Mouse (Mus musculus) C2C12 (cell line): ENCODE measurements around the gene Soat2. TPM values are rescaled to one million over a fixed set of nuclear protein-coding genes. Genes with fewer than 3 reads are reported as not detected.

Experiments used
- H3K27me3 ChIP-seq: one replicate; pipeline ENCODE4 v1.6.1; 2011; ENCODE audit not compliant: control insufficient read depth, insufficient read depth, insufficient read length
- H3K36me3 ChIP-seq: one replicate; pipeline ENCODE4 v1.6.1; 2011; ENCODE audit not compliant: control insufficient read depth, insufficient read depth
- H3K4me3 ChIP-seq: one replicate; pipeline ENCODE4 v1.5.1; 2011; ENCODE audit warnings: mild to moderate bottlenecking, control low read depth; ENCODE audit not compliant: poor library complexity, insufficient read depth, severe bottlenecking
- H3K79me2 ChIP-seq: one replicate; pipeline ENCODE4 v1.6.1; 2011; ENCODE audit not compliant: control insufficient read depth, insufficient read depth
- H3K79me3 ChIP-seq: one replicate; pipeline ENCODE4 v1.6.1; 2011; ENCODE audit warnings: low read depth, control low read depth
- H3ac ChIP-seq: one replicate; pipeline ENCODE3; 2011; ENCODE audit warnings: low read depth; ENCODE audit not compliant: control insufficient read depth, insufficient read length
- CEBPB ChIP-seq: IDR thresholded peaks from one replicate; pipeline ENCODE4 v1.6.1; 2011; ENCODE audit warnings: low read depth, mild to moderate bottlenecking, control low read depth, moderate library complexity
- CTCF ChIP-seq: IDR thresholded peaks from one replicate; pipeline ENCODE4 v1.5.1; 2011; ENCODE audit not compliant: control insufficient read depth, insufficient read depth, insufficient read length
- FOSL1 ChIP-seq: IDR thresholded peaks from one replicate; pipeline ENCODE4 v1.8.0; 2011; ENCODE audit warnings: mild to moderate bottlenecking, low read length; ENCODE audit not compliant: poor library complexity, insufficient read depth, severe bottlenecking
- MAX ChIP-seq: IDR thresholded peaks from one replicate; pipeline ENCODE4 v1.6.1; 2011; ENCODE audit warnings: mild to moderate bottlenecking, control low read depth
- MYOD1 ChIP-seq: IDR thresholded peaks from one replicate; pipeline ENCODE4 v1.6.1; 2011; ENCODE audit warnings: low read depth; ENCODE audit not compliant: control insufficient read depth, insufficient read length
- MYOG ChIP-seq: IDR thresholded peaks from one replicate; pipeline ENCODE4 v1.6.1; 2011; ENCODE audit not compliant: control insufficient read depth, insufficient read length; ENCODE audit errors: extremely low read depth
- USF1 ChIP-seq: IDR thresholded peaks from one replicate; pipeline ENCODE4 v1.6.1; 2011; ENCODE audit warnings: low read depth, mild to moderate bottlenecking, control low read depth, moderate library complexity
- polyA plus RNA-seq: library from polyadenylated mRNA; unstranded; fragments of >200 nt; fragmentation: generic; extraction: Trizol; gene quantifications from one replicate; pipeline ENCODE4 v1.2.1, GENCODE M21; 2012; ENCODE audit warnings: missing spikeins

Gene Soat2
- polyA plus RNA-seq, 1 experiment: 0.06 TPM

GRCm38 (mm10) chr15:102186239-102186638 lies 35.9 kb downstream of the Soat2 start:
- H3K79me2 ChIP-seq: no peaks in the 10 kb centered on the region
- no peak overlapping the region for H3K4me3 ChIP-seq
- H3ac ChIP-seq: no peak overlapping the region
- H3K36me3 ChIP-seq: no peaks in the 10 kb centered on the region
- no peaks in the 10 kb centered on the region for H3K27me3 ChIP-seq
- no peaks in the 10 kb centered on the region for H3K79me3 ChIP-seq
- no peak for TF ChIP-seq MYOG
- TF ChIP-seq CEBPB: no peak
- TF ChIP-seq MAX: no peak
- no peak for TF ChIP-seq USF1
- TF ChIP-seq MYOD1: no peak
- TF ChIP-seq CTCF: no peak
- no peak for TF ChIP-seq FOSL1

GRCm38 (mm10) chr15:102188096-102188495 lies 37.8 kb downstream of the Soat2 start:
- no peaks in the 10 kb centered on the region for H3K79me3 ChIP-seq
- no peaks in the 10 kb centered on the region for H3K36me3 ChIP-seq
- no peak overlapping the region for H3ac ChIP-seq
- TF ChIP-seq MAX (no peak), MYOG (no peak), USF1 (no peak), CEBPB (no peak)
- no peaks in the 10 kb centered on the region for H3K27me3 ChIP-seq
- H3K79me2 ChIP-seq: no peaks in the 10 kb centered on the region
- H3K4me3 ChIP-seq: no peak overlapping the region

GRCm38 (mm10) chr15:102188883-102189282 lies 38.6 kb downstream of the Soat2 start:
- H3K4me3 ChIP-seq: no peak overlapping the region
- no peak for TF ChIP-seq MAX
- TF ChIP-seq MYOD1: no peak
- no peak for TF ChIP-seq CEBPB
- no peak for TF ChIP-seq USF1
- TF ChIP-seq FOSL1: no peak
- TF ChIP-seq CTCF: no peak
- TF ChIP-seq MYOG: no peak
- H3K27me3 ChIP-seq: no peaks in the 10 kb centered on the region
- no peaks in the 10 kb centered on the region for H3K79me2 ChIP-seq
- no peaks in the 10 kb centered on the region for H3K36me3 ChIP-seq
- H3K79me3 ChIP-seq: no peaks in the 10 kb centered on the region
- H3ac ChIP-seq: no peak overlapping the region

GRCm38 (mm10) chr15:102191699-102192098 lies 41.4 kb downstream of the Soat2 start:
- Histone ChIP-seq H3K4me3 (no peak overlapping the region), H3K79me3 (no peaks in the 10 kb centered on the region), H3K36me3 (no peaks in the 10 kb centered on the region), H3K27me3 (no peaks in the 10 kb centered on the region), H3ac (no peak overlapping the region), H3K79me2 (no peaks in the 10 kb centered on the region)
- TF ChIP-seq MAX: no peak
- TF ChIP-seq MYOG: no peak
- no peak for TF ChIP-seq CEBPB
- no peak for TF ChIP-seq MYOD1
- no peak for TF ChIP-seq FOSL1
- TF ChIP-seq CTCF: no peak
- no peak for TF ChIP-seq USF1

GRCm38 (mm10) chr15:102192271-102192812 lies 42.0 kb downstream of the Soat2 start:
- Histone ChIP-seq H3K36me3 (no peaks in the 10 kb centered on the region), H3K79me3 (no peaks in the 10 kb centered on the region), H3K27me3 (no peaks in the 10 kb centered on the region), H3K79me2 (no peaks in the 10 kb centered on the region), H3ac (no peak overlapping the region), H3K4me3 (no peak overlapping the region)
- TF ChIP-seq MYOD1 (no peak), FOSL1 (no peak), USF1 (no peak), CEBPB (no peak), CTCF (no peak), MAX (no peak), MYOG (no peak)

GRCm38 (mm10) chr15:102192820-102193386 lies 42.6 kb downstream of the Soat2 start:
- TF ChIP-seq CTCF (no peak), FOSL1 (no peak), MYOG (no peak), USF1 (no peak), MAX (no peak), CEBPB (no peak), MYOD1 (no peak)
- Histone ChIP-seq H3K79me2 (no peaks in the 10 kb centered on the region), H3K36me3 (no peaks in the 10 kb centered on the region), H3K4me3 (no peak overlapping the region), H3K27me3 (no peaks in the 10 kb centered on the region), H3K79me3 (no peaks in the 10 kb centered on the region), H3ac (no peak overlapping the region)
